8 mouse cellular contexts compared by ENCODE assay signal in the genomic region with DNA sequence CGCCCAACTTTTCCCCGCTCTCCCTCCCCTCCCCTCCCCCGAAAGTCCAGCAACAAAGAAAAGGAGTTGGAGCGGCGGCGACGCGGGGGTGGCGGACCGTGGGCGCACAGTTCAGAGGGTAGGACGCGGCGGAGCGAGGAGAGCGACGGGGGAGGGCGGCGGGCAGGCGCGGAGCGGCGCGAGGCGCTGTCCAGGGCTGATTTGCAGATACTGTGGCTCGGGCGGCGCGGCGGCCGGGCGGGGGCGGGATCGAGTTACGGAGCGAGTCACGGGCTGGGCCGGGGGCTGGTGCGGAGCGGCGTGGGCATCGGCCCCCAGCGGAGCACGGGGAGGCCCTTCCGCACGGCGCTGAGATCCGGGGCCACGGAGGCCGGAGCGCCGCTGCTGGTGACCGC. TPM values are rescaled to one million over a fixed set of nuclear protein-coding genes. Genes with fewer than 3 reads are reported as not detected.
DNase-seq lines count a peak whose midpoint lies in the region; ATAC-seq and TF ChIP-seq lines count a peak whose summit lies in the region.

No protein-coding gene starts in this region.

- H3K9ac ChIP-seq in heart, embryonic 14.5 days (ENCODE audit: low read length): peak overlapping the region; percentile 90
- peak overlapping the region; percentile 92 for H3K9ac ChIP-seq in kidney, embryonic 16.5 days (replicated peaks; ENCODE audit: low read length)
- peak overlapping the region; percentile 91 for H3K9ac ChIP-seq in liver, embryonic 16.5 days (ENCODE audit: low read depth, low read length)
- peak overlapping the region; percentile 96 for H3K9ac ChIP-seq in neural tube, embryonic 11.5 days (ENCODE audit: low read length)

- H3K36me3 ChIP-seq in erythroblast, embryonic 14.5 days (ENCODE audit: control insufficient read depth): peaks cover 27% of the 10 kb centered on the region
- peaks cover 28% of the 10 kb centered on the region for H3K36me3 ChIP-seq in heart, embryonic 14.5 days (ENCODE audit: control insufficient read depth, insufficient read depth, low read length)
- H3K36me3 ChIP-seq in kidney, embryonic 16.5 days (ENCODE audit: insufficient read depth, low read length): peaks cover 26% of the 10 kb centered on the region
- peaks cover 16% of the 10 kb centered on the region for H3K36me3 ChIP-seq in liver, embryonic 16.5 days (ENCODE audit: control insufficient read depth, insufficient read depth)
- peaks cover 12% of the 10 kb centered on the region for H3K36me3 ChIP-seq in neural tube, embryonic 11.5 days (ENCODE audit: control insufficient read depth, insufficient read depth, low read length)
- no peaks in the 10 kb centered on the region for H3K36me3 ChIP-seq in testis, adult 2 months (ENCODE audit: control insufficient read depth, insufficient read depth, low read length)

- peak; percentile 46 for ATAC-seq in CD4-positive, CD25-positive, alpha-beta regulatory T cell, adult 4 months
- peak; percentile 81 for ATAC-seq in heart, embryonic 14.5 days (ENCODE audit: insufficient number of reproducible peaks, insufficient read depth, low FRiP score, low read depth)
- ATAC-seq in kidney, embryonic 16.5 days (ENCODE audit: low FRiP score, low TSS enrichment): peak; percentile 95
- peak; percentile 83 for ATAC-seq in liver, embryonic 16.5 days (ENCODE audit: low read depth)
- ATAC-seq in neural tube, embryonic 11.5 days (ENCODE audit: insufficient read depth, low FRiP score, low TSS enrichment): peak; percentile 80

- H3K4me3 ChIP-seq in bone marrow, adult 2 months (replicated peaks; ENCODE audit: control insufficient read depth, low read depth, low read length): peak overlapping the region; percentile 97
- H3K4me3 ChIP-seq in erythroblast, embryonic 14.5 days (replicated peaks): peak overlapping the region; percentile 92
- H3K4me3 ChIP-seq in heart, embryonic 14.5 days (ENCODE audit: control insufficient read depth in 1 of 2, insufficient read depth in 1 of 2, low read depth in 1 of 2, low read length in 2 of 2): peak overlapping the region; percentile 72 to 98
- peak overlapping the region; percentile 93 for H3K4me3 ChIP-seq in kidney, embryonic 16.5 days (ENCODE audit: low read length)
- peak overlapping the region; percentile 91 for H3K4me3 ChIP-seq in liver, embryonic 16.5 days (ENCODE audit: low read depth, low read length)
- peak overlapping the region; percentile 98 for H3K4me3 ChIP-seq in neural tube, embryonic 11.5 days (ENCODE audit: low read depth, low read length)
- H3K4me3 ChIP-seq in testis, adult 2 months (ENCODE audit: control insufficient read depth, low read depth, low read length): peak overlapping the region; percentile 96

- DNase-seq in neural tube, embryonic 11.5 days (ENCODE audit: low spot score): peak; percentile 79

- no peaks in the 10 kb centered on the region for H3K27me3 ChIP-seq in erythroblast, embryonic 14.5 days (ENCODE audit: control insufficient read depth)
- no peaks in the 10 kb centered on the region for H3K27me3 ChIP-seq in heart, embryonic 14.5 days (ENCODE audit: control insufficient read depth, insufficient read depth, low read length)
- no peaks in the 10 kb centered on the region for H3K27me3 ChIP-seq in kidney, embryonic 16.5 days (ENCODE audit: insufficient read depth, low read length)
- H3K27me3 ChIP-seq in liver, embryonic 16.5 days (ENCODE audit: control insufficient read depth, insufficient read depth, low read depth, low read length): no peaks in the 10 kb centered on the region
- H3K27me3 ChIP-seq in neural tube, embryonic 11.5 days (ENCODE audit: control insufficient read depth, insufficient read depth, low read length): no peaks in the 10 kb centered on the region
- no peaks in the 10 kb centered on the region for H3K27me3 ChIP-seq in testis, adult 2 months (ENCODE audit: control insufficient read depth, insufficient read depth, low read length)

- no peak for TF ChIP-seq CTCF in bone marrow, adult 2 months (IDR thresholded peaks at IDR 0.05; ENCODE audit: control insufficient read depth, insufficient read depth, low read length)
- TF ChIP-seq CTCF in testis, adult 2 months (IDR thresholded peaks at IDR 0.05; ENCODE audit: control insufficient read depth, insufficient read depth, insufficient replicate concordance, low read depth, low read length): no peak

- H3K4me2 ChIP-seq in heart, embryonic 14.5 days (ENCODE audit: low read length): peak overlapping the region; percentile 59
- H3K4me2 ChIP-seq in kidney, embryonic 16.5 days (replicated peaks; ENCODE audit: low read depth, low read length): peak overlapping the region; percentile 70
- peak overlapping the region; percentile 98 for H3K4me2 ChIP-seq in liver, embryonic 16.5 days (ENCODE audit: low read depth, low read length)
- H3K4me2 ChIP-seq in neural tube, embryonic 11.5 days (ENCODE audit: low read depth): peak overlapping the region; percentile 53

- peak overlapping the region; percentile 86 for H3K27ac ChIP-seq in bone marrow, adult 2 months (ENCODE audit: control insufficient read depth, insufficient read depth, low read depth, low read length, poor library complexity)
- peak overlapping the region; percentile 91 to 98 for H3K27ac ChIP-seq in heart, embryonic 14.5 days (replicated peaks in 1 of 2; ENCODE audit: control insufficient read depth in 1 of 2, insufficient read depth in 1 of 2, low read depth in 2 of 2, low read length in 2 of 2)
- H3K27ac ChIP-seq in kidney, embryonic 16.5 days (ENCODE audit: low read length): peak overlapping the region; percentile 99
- peak overlapping the region; percentile 88 for H3K27ac ChIP-seq in liver, embryonic 16.5 days (ENCODE audit: low read length)
- peak overlapping the region; percentile 94 for H3K27ac ChIP-seq in neural tube, embryonic 11.5 days (ENCODE audit: low read depth, low read length)
- peak overlapping the region; percentile 34 for H3K27ac ChIP-seq in testis, adult 2 months (ENCODE audit: control insufficient read depth, insufficient read depth, low read depth, low read length)

- peaks cover 6% of the 10 kb centered on the region for H3K9me3 ChIP-seq in erythroblast, embryonic 14.5 days (ENCODE audit: control insufficient read depth, low read length)
- no peaks in the 10 kb centered on the region for H3K9me3 ChIP-seq in heart, embryonic 14.5 days (ENCODE audit: control insufficient read depth, low read length)
- no peaks in the 10 kb centered on the region for H3K9me3 ChIP-seq in kidney, embryonic 16.5 days (ENCODE audit: low read length)
- H3K9me3 ChIP-seq in liver, embryonic 16.5 days (replicated peaks; ENCODE audit: control insufficient read depth, low read length): 0 out of 2 replicates have a peak, but pooled peaks cover 2% of the 10 kb centered on the region
- H3K9me3 ChIP-seq in neural tube, embryonic 11.5 days (ENCODE audit: control insufficient read depth, low read length): no peaks in the 10 kb centered on the region

- WGBS in bone marrow, adult 2 months: 0% methylated on average over 43 of the region's 53 CpGs
- 2% methylated on average over 27 of the region's 53 CpGs for WGBS in heart, embryonic 14.5 days
- under 1% methylated on average over 31 of the region's 53 CpGs for WGBS in kidney, embryonic 16.5 days
- WGBS in liver, embryonic 16.5 days (ENCODE audit: insufficient replicate concordance): under 1% methylated on average over 43 of the region's 53 CpGs
- WGBS in neural tube, embryonic 11.5 days: 0% methylated on average over 34 of the region's 53 CpGs

- H3K4me1 ChIP-seq in bone marrow, adult 2 months (ENCODE audit: control insufficient read depth, insufficient read depth, low read length): peaks cover 2% of the 10 kb centered on the region; the same call in 1 of the 2 replicates
- H3K4me1 ChIP-seq in erythroblast, embryonic 14.5 days (ENCODE audit: control insufficient read depth): peaks cover 24% of the 10 kb centered on the region
- H3K4me1 ChIP-seq in heart, embryonic 14.5 days (ENCODE audit: control insufficient read depth in 2 of 2, insufficient read depth in 2 of 2, low read length in 2 of 2): peaks cover 7 to 10% of the 10 kb centered on the region in 2 experiments; a peak in 3 of 4 replicates
- H3K4me1 ChIP-seq in kidney, embryonic 16.5 days (ENCODE audit: insufficient read depth, low read length): peaks cover 13% of the 10 kb centered on the region
- peaks cover 5% of the 10 kb centered on the region for H3K4me1 ChIP-seq in liver, embryonic 16.5 days (ENCODE audit: control insufficient read depth, low read depth, low read length)
- no peaks in the 10 kb centered on the region; the same call in 1 of the 2 replicates for H3K4me1 ChIP-seq in neural tube, embryonic 11.5 days (ENCODE audit: control insufficient read depth, insufficient read depth, low read length)
- peaks cover 11% of the 10 kb centered on the region for H3K4me1 ChIP-seq in testis, adult 2 months (ENCODE audit: control insufficient read depth, insufficient read depth, low read length)

- TF ChIP-seq POLR2A in bone marrow, adult 2 months (IDR thresholded peaks at IDR 0.05; ENCODE audit: borderline replicate concordance, control insufficient read depth, low read depth, low read length): peak; percentile 3; the same call in 1 of the 2 replicates
- no peak for TF ChIP-seq POLR2A in testis, adult 2 months (IDR thresholded peaks at IDR 0.05; ENCODE audit: control insufficient read depth, low read depth, low read length)

RNA-seq across cellular contexts. Expression of gene Rest, which starts 0.4 kb away (rescaled TPM):
- polyA plus RNA-seq in CD4-positive, CD25-positive, alpha-beta regulatory T cell, adult 4 months (2017; shearing (Covaris generic)): 10 to 100 TPM; 12.7 to 16.2 TPM
- polyA plus RNA-seq in bone marrow, adult 2 months (2011; ENCODE audit: insufficient read depth, insufficient read length, low replicate concordance, missing spikeins): 4.7 and 9.5 TPM in 2 replicates
- polyA plus RNA-seq in erythroblast, embryonic 14.5 days (2012): 0.09 and 0.14 TPM in 2 replicates
- polyA plus RNA-seq in heart, embryonic 14.5 days (2014; fragmentation: Nextera tagmentation; extraction: Ambion mirVana): 26.1 and 26.7 TPM in 2 replicates
- 37.6 and 40.5 TPM in 2 replicates for polyA plus RNA-seq in kidney, embryonic 16.5 days (2015; fragmentation: Nextera tagmentation; extraction: Ambion mirVana)
- polyA plus RNA-seq in liver, embryonic 16.5 days (2015; fragmentation: Nextera tagmentation; extraction: Ambion mirVana): 5.9 and 6.1 TPM in 2 replicates
- 25.0 and 28.6 TPM in 2 replicates for polyA plus RNA-seq in neural tube, embryonic 11.5 days (2014; fragmentation: Nextera tagmentation; extraction: Ambion mirVana)
- polyA plus RNA-seq in testis, adult 2 months (2012; rRNA removed): 3.8 and 4.2 TPM in 2 replicates

RNA-seq across cellular contexts. Expression of gene Noa1, which starts 44.2 kb away (rescaled TPM):
- 1 to 10 TPM; 2.2 to 5.7 TPM for polyA plus RNA-seq in CD4-positive, CD25-positive, alpha-beta regulatory T cell, adult 4 months (2017; shearing (Covaris generic))
- polyA plus RNA-seq in bone marrow, adult 2 months (2011; ENCODE audit: insufficient read depth, insufficient read length, low replicate concordance, missing spikeins): 6.0 and 16.0 TPM in 2 replicates
- 1.1 and 1.3 TPM in 2 replicates for polyA plus RNA-seq in erythroblast, embryonic 14.5 days (2012)
- polyA plus RNA-seq in heart, embryonic 14.5 days (2014; fragmentation: Nextera tagmentation; extraction: Ambion mirVana): 17.0 and 17.3 TPM in 2 replicates
- 34.2 and 35.9 TPM in 2 replicates for polyA plus RNA-seq in kidney, embryonic 16.5 days (2015; fragmentation: Nextera tagmentation; extraction: Ambion mirVana)
- 13.3 and 13.4 TPM in 2 replicates for polyA plus RNA-seq in liver, embryonic 16.5 days (2015; fragmentation: Nextera tagmentation; extraction: Ambion mirVana)
- 33.1 and 33.4 TPM in 2 replicates for polyA plus RNA-seq in neural tube, embryonic 11.5 days (2014; fragmentation: Nextera tagmentation; extraction: Ambion mirVana)
- polyA plus RNA-seq in testis, adult 2 months (2012; rRNA removed): 4.8 and 5.1 TPM in 2 replicates

RNA-seq across cellular contexts. Expression of gene Polr2b, which starts 44.3 kb away (rescaled TPM):
- 10 to 100 TPM; 53.9 to 67.1 TPM for polyA plus RNA-seq in CD4-positive, CD25-positive, alpha-beta regulatory T cell, adult 4 months (2017; shearing (Covaris generic))
- 21.8 and 37.0 TPM in 2 replicates for polyA plus RNA-seq in bone marrow, adult 2 months (2011; ENCODE audit: insufficient read depth, insufficient read length, low replicate concordance, missing spikeins)
- polyA plus RNA-seq in erythroblast, embryonic 14.5 days (2012): 0.24 and 0.27 TPM in 2 replicates
- polyA plus RNA-seq in heart, embryonic 14.5 days (2014; fragmentation: Nextera tagmentation; extraction: Ambion mirVana): 40.0 and 40.3 TPM in 2 replicates
- polyA plus RNA-seq in kidney, embryonic 16.5 days (2015; fragmentation: Nextera tagmentation; extraction: Ambion mirVana): 70.5 and 70.8 TPM in 2 replicates
- 24.9 and 25.7 TPM in 2 replicates for polyA plus RNA-seq in liver, embryonic 16.5 days (2015; fragmentation: Nextera tagmentation; extraction: Ambion mirVana)
- polyA plus RNA-seq in neural tube, embryonic 11.5 days (2014; fragmentation: Nextera tagmentation; extraction: Ambion mirVana): 103 and 115 TPM in 2 replicates
- polyA plus RNA-seq in testis, adult 2 months (2012; rRNA removed): 12.9 and 21.8 TPM in 2 replicates

RNA-seq across cellular contexts. Expression of gene Spink2, which starts 54.4 kb away (rescaled TPM):
- polyA plus RNA-seq in CD4-positive, CD25-positive, alpha-beta regulatory T cell, adult 4 months (2017; shearing (Covaris generic)): not detected
- not detected in 2 replicates for polyA plus RNA-seq in bone marrow, adult 2 months (2011; ENCODE audit: insufficient read depth, insufficient read length, low replicate concordance, missing spikeins)
- polyA plus RNA-seq in erythroblast, embryonic 14.5 days (2012): not detected in 2 replicates
- 4.7 and 5.3 TPM in 2 replicates for polyA plus RNA-seq in heart, embryonic 14.5 days (2014; fragmentation: Nextera tagmentation; extraction: Ambion mirVana)
- 1.1 and 1.3 TPM in 2 replicates for polyA plus RNA-seq in kidney, embryonic 16.5 days (2015; fragmentation: Nextera tagmentation; extraction: Ambion mirVana)
- not detected in 2 replicates for polyA plus RNA-seq in liver, embryonic 16.5 days (2015; fragmentation: Nextera tagmentation; extraction: Ambion mirVana)
- 2.1 and 2.6 TPM in 2 replicates for polyA plus RNA-seq in neural tube, embryonic 11.5 days (2014; fragmentation: Nextera tagmentation; extraction: Ambion mirVana)
- polyA plus RNA-seq in testis, adult 2 months (2012; rRNA removed): 1,806 and 1,967 TPM in 2 replicates

Comparison
In these comparisons a context has a peak if more than half of its experiments do, and no peak if none do; other contexts are left out.
1. Peak in every context shown above with its lines: DNase-seq, ATAC-seq, H3K4me3 ChIP-seq and H3K27ac ChIP-seq.
2. H3K27ac ChIP-seq: peak in every context shown above with its lines; median percentile 99 in kidney, embryonic 16.5 days; 94 in heart, embryonic 14.5 days; 94 in neural tube, embryonic 11.5 days; 88 in liver, embryonic 16.5 days; 86 in bone marrow, adult 2 months; 34 in testis, adult 2 months.
3. RNA of gene Polr2b, which starts 44.3 kb away (polyA plus RNA-seq): 103 to 115 TPM in neural tube, embryonic 11.5 days, 70.5 to 70.8 TPM in kidney, embryonic 16.5 days, 53.9 to 67.1 TPM in CD4-positive, CD25-positive, alpha-beta regulatory T cell, adult 4 months, 40.0 to 40.3 TPM in heart, embryonic 14.5 days, 21.8 to 37.0 TPM in bone marrow, adult 2 months, 24.9 to 25.7 TPM in liver, embryonic 16.5 days and 12.9 to 21.8 TPM in testis, adult 2 months; 0.24 to 0.27 TPM in erythroblast, embryonic 14.5 days; every median in the first group is over 10 times any median in the second.